Mouse (Mus musculus) stomach, postnatal 0 days (tissue): ENCODE results near the gene Phldb3. TPM values are rescaled to one million over a fixed set of nuclear protein-coding genes. Genes with fewer than 3 reads are reported as not detected.
A peak's percentile ranks its signal among the peaks of the same experiment; 100 is the strongest.

Experiments used
- ATAC-seq: fragments of 200-750 bp; cut with Nextera tagmentation; 2 replicates; pipeline ENCODE4 v1.8.0; 2017; ENCODE audit not compliant: low FRiP score, low TSS enrichment
- DNase-seq: peaks from one replicate; pipeline ENCODE4 v3.0.0-alpha.2; 2016; ENCODE audit warnings: low spot score
- H3K27ac ChIP-seq: fragments of 300-500 bp; sonication (generic); replicated peaks from 2 replicates; pipeline ENCODE4 v1.5.1; 2014; ENCODE audit warnings: mild to moderate bottlenecking, control low read depth
- H3K27me3 ChIP-seq: fragments of 300-500 bp; sonication (generic); 2 replicates; pipeline ENCODE4 v1.6.1; 2014; ENCODE audit warnings: low read length; ENCODE audit not compliant: control insufficient read depth, insufficient read depth
- H3K36me3 ChIP-seq: fragments of 300-500 bp; sonication (generic); 2 replicates; pipeline ENCODE4 v1.6.1; 2014; ENCODE audit warnings: low read length, mixed read lengths; ENCODE audit not compliant: control insufficient read depth, insufficient read depth
- H3K4me1 ChIP-seq: fragments of 300-500 bp; sonication (generic); replicated peaks from 2 replicates; pipeline ENCODE4 v1.6.1; 2014; ENCODE audit warnings: antibody characterized with exemption; ENCODE audit not compliant: control insufficient read depth, insufficient read depth
- H3K4me2 ChIP-seq: fragments of 300-500 bp; sonication (generic); replicated peaks from 2 replicates; pipeline ENCODE4 v1.6.1; 2014; ENCODE audit warnings: low read depth, mild to moderate bottlenecking, control low read depth, moderate library complexity
- H3K4me3 ChIP-seq: fragments of 300-500 bp; sonication (generic); 2 replicates; pipeline ENCODE4 v1.5.1; 2014; ENCODE audit warnings: low read depth, low read length, control low read depth
- H3K9ac ChIP-seq: fragments of 300-500 bp; sonication (generic); 2 replicates; pipeline ENCODE4 v1.6.1; 2014; ENCODE audit warnings: mild to moderate bottlenecking, low read length, control low read depth, mixed read lengths
- H3K9me3 ChIP-seq: fragments of 300-500 bp; sonication (generic); 2 replicates; pipeline ENCODE4 v1.6.1; 2016; ENCODE audit warnings: low read length; ENCODE audit not compliant: control insufficient read depth
- CTCF ChIP-seq: IDR thresholded peaks from 2 replicates; pipeline ENCODE4 v1.5.1; 2016; ENCODE audit warnings: antibody characterized with exemption, low read depth, mild to moderate bottlenecking, moderate library complexity
- EP300 ChIP-seq: optimal IDR thresholded peaks from 2 replicates; pipeline ENCODE3; 2016; ENCODE audit warnings: antibody characterized with exemption
- WGBS: fragments of 180-500 bp; shearing (Covaris S2); extraction: QIAGEN DNeasy Blood & Tissue Kit; methylation state at CpG from one replicate; pipeline ENCODE4 v1.1.7; 2014; 5-methylcytosine and 5-hydroxymethylcytosine counted together
- polyA plus RNA-seq: library from polyadenylated mRNA; unstranded; fragments of >200 nt; fragmentation: Nextera tagmentation; extraction: Ambion mirVana; gene quantifications from 2 replicates; pipeline ENCODE4 v1.2.1, GENCODE M21; 2015

The Phldb3 gene
- polyA plus RNA-seq, 1 experiment from 2014 or later = 1.2 TPM

GRCm38 (mm10) chr7:24619671-24620397 lies 9.3 kb downstream of the Phldb3 start:
- Histone ChIP-seq H3K9ac (no peak overlapping the region), H3K4me1 (no peaks in the 10 kb centered on the region), H3K36me3 (peaks cover 5% of the 10 kb centered on the region; the same call in 1 of the 2 replicates), H3K4me3 (no peak overlapping the region), H3K27me3 (no peaks in the 10 kb centered on the region), H3K9me3 (no peaks in the 10 kb centered on the region), H3K4me2 (no peak overlapping the region), H3K27ac (no peak overlapping the region)
- WGBS = 72% methylated on average over 13 of the region's 13 CpGs
- no peak for ATAC-seq
- no peak for TF ChIP-seq EP300
- TF ChIP-seq CTCF = peak; percentile 27; the same call in 1 of the 2 replicates
- DNase-seq = no peak

GRCm38 (mm10) chr7:24621193-24621592 lies 10.6 kb downstream of the Phldb3 start:
- Histone ChIP-seq H3K27me3 (no peaks in the 10 kb centered on the region), H3K9me3 (no peaks in the 10 kb centered on the region), H3K4me2 (no peak overlapping the region), H3K4me1 (no peaks in the 10 kb centered on the region), H3K9ac (no peak overlapping the region), H3K27ac (no peak overlapping the region), H3K4me3 (no peak overlapping the region), H3K36me3 (peaks cover 5% of the 10 kb centered on the region; the same call in 1 of the 2 replicates)
- DNase-seq = no peak
- TF ChIP-seq EP300 = no peak
- peak; percentile 59 for TF ChIP-seq CTCF
- no peak for ATAC-seq
- WGBS = 86% methylated on average over 3 of the region's 3 CpGs

- DNase-seq (no peak), ATAC-seq (no peak)
- no peaks in the 10 kb centered on the region for H3K9me3 ChIP-seq
- H3K27me3 ChIP-seq = no peaks in the 10 kb centered on the region
- WGBS = 80% methylated on average over 6 of the region's 6 CpGs
- no peak overlapping the region for H3K4me2 ChIP-seq
- no peaks in the 10 kb centered on the region for H3K4me1 ChIP-seq
- peaks cover 5% of the 10 kb centered on the region; the same call in 1 of the 2 replicates for H3K36me3 ChIP-seq
- H3K9ac ChIP-seq = no peak overlapping the region
- no peak overlapping the region for H3K4me3 ChIP-seq
- TF ChIP-seq EP300 (no peak), CTCF (peak; percentile 40)
- no peak overlapping the region for H3K27ac ChIP-seq
Observed at GRCm38 (mm10) chr7:24622967-24623366, 12.4 kb downstream of the Phldb3 start.

GRCm38 (mm10) chr7:24628685-24629610 lies 18.4 kb downstream of the Phldb3 start:
- TF ChIP-seq EP300 (no peak), CTCF (peak; percentile 34)
- H3K9me3 ChIP-seq = no peaks in the 10 kb centered on the region
- H3K9ac ChIP-seq = no peak overlapping the region; the same call in 1 of the 2 replicates
- 8% methylated on average over 32 of the region's 33 CpGs for WGBS
- peak; percentile 93 for ATAC-seq
- no peaks in the 10 kb centered on the region for H3K27me3 ChIP-seq
- DNase-seq = peak; percentile 87
- no peaks in the 10 kb centered on the region for H3K36me3 ChIP-seq
- H3K4me3 ChIP-seq = peak overlapping the region; percentile 21
- peak overlapping the region; percentile 45 for H3K27ac ChIP-seq
- H3K4me1 ChIP-seq = 0 out of 2 replicates have a peak, but pooled peaks cover 2% of the 10 kb centered on the region
- peak overlapping the region; percentile 54 for H3K4me2 ChIP-seq

GRCm38 (mm10) chr7:24629672-24630071 lies 19.1 kb downstream of the Phldb3 start:
- Histone ChIP-seq H3K9me3 (no peaks in the 10 kb centered on the region), H3K9ac (no peak overlapping the region; the same call in 1 of the 2 replicates), H3K4me1 (0 out of 2 replicates have a peak, but pooled peaks cover 2% of the 10 kb centered on the region), H3K36me3 (no peaks in the 10 kb centered on the region), H3K4me2 (no peak overlapping the region), H3K4me3 (no peak overlapping the region), H3K27me3 (no peaks in the 10 kb centered on the region), H3K27ac (peak overlapping the region; percentile 45)
- TF ChIP-seq CTCF (no peak), EP300 (no peak)
- no peak for DNase-seq
- WGBS = 70% methylated on average over 4 of the region's 4 CpGs
- ATAC-seq = no peak
